Mouse (Mus musculus): ENCODE results near the gene Rpia.

The Rpia gene

GRCm38 (mm10) chr6:70749750-70750149 lies 42.3 kb downstream of the Rpia start:
- no peak for DNase-seq

GRCm38 (mm10) chr6:70747702-70748101 lies 44.3 kb downstream of the Rpia start:
- DNase-seq: no peak

GRCm38 (mm10) chr6:70743902-70744301 lies 48.1 kb downstream of the Rpia start:
- DNase-seq: no peak

GRCm38 (mm10) chr6:70742833-70743232 lies 49.2 kb downstream of the Rpia start:
- no peak for DNase-seq

- no peak for DNase-seq
These were observed 51.5 kb downstream of the Rpia start for GRCm38 (mm10) chr6:70740535-70740934.

GRCm38 (mm10) chr6:70739456-70739855 lies 52.6 kb downstream of the Rpia start:
- no peak for DNase-seq

- DNase-seq: no peak
These were observed 56.5 kb downstream of the Rpia start for GRCm38 (mm10) chr6:70735528-70735927.

- no peak for DNase-seq
These were observed 61.2 kb downstream of the Rpia start for GRCm38 (mm10) chr6:70730828-70731227.

- DNase-seq: no peak
These were observed 62.9 kb downstream of the Rpia start for GRCm38 (mm10) chr6:70729125-70729524.

GRCm38 (mm10) chr6:70727094-70727721 lies 64.8 kb downstream of the Rpia start:
- DNase-seq: no peak

GRCm38 (mm10) chr6:70725639-70726038 lies 66.4 kb downstream of the Rpia start:
- no peak for DNase-seq

- no peak for DNase-seq
These were observed 67.3 kb downstream of the Rpia start for GRCm38 (mm10) chr6:70724722-70725121.

- no peak for DNase-seq
These were observed 69.7 kb downstream of the Rpia start for GRCm38 (mm10) chr6:70722298-70722697.

GRCm38 (mm10) chr6:70718760-70719159 lies 73.3 kb downstream of the Rpia start:
- no peak for DNase-seq

GRCm38 (mm10) chr6:70718164-70718563 lies 73.9 kb downstream of the Rpia start:
- no peak for DNase-seq

GRCm38 (mm10) chr6:70716701-70717393 lies 75.2 kb downstream of the Rpia start:
- DNase-seq: no peak
